Mouse (Mus musculus): Measurements from ENCODE around the gene Haus3. TPM values are rescaled to one million over a fixed set of nuclear protein-coding genes. Genes with fewer than 3 reads are reported as not detected.

The Haus3 gene
- polyA plus RNA-seq, 1 experiment: 6.1 TPM

DNA sequence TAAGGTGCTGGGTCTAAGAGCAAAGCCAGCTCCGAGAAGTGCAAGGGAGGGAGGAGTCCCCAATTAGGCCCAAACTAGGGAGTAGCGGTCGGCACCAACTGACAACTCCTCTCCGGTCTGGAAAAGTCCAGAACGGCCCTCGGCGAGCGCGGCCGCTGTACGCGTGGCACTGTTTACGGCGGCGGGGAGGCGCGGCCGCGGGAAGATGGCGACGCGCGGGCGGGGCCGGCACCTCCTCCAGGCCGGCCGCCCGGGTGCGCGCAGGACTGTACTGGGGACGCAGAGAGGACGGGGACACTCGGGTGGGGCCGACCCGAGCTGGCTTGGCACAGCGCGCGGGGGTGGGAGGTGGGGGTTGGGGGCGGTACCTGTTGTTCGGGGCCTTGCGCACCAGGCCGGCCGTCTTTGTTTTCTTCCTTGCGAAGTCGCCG lies 17.6 kb upstream of the Haus3 start:
- DNase-seq (ENCODE audit: low spot score): peak; percentile 57

DNA sequence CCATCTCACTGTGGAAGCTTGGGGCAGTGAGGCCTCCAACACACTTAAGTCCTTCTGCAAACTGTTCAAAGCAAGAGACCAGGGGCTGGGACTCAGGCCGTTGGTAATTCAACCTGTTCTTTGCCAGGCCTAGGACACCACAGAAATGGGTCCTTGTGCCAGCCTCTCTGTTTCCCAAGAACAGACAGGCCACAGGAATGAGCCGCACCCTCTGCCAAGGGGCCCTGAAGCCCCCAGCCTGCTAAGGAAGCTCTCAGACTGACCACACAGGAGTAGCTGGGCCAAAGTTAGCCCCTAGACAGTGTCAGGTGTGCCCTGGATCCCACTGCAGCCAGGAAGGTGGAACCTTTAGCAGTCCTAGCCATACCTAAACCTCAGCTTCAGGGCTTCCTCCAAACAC lies 17.1 kb upstream of the Haus3 start:
- DNase-seq (ENCODE audit: low spot score): peak; percentile 28

- peak; percentile 16 for DNase-seq (ENCODE audit: low spot score)
These were observed 16.5 kb upstream of the Haus3 start for GRCm38 (mm10) chr5:34185791-34186190.

- DNase-seq (ENCODE audit: low spot score): peak; percentile 18
These were observed 15.8 kb upstream of the Haus3 start for GRCm38 (mm10) chr5:34185051-34185580.

- DNase-seq (ENCODE audit: low spot score): peak; percentile 19
These were observed 14.6 kb upstream of the Haus3 start for GRCm38 (mm10) chr5:34183976-34184375.

DNA sequence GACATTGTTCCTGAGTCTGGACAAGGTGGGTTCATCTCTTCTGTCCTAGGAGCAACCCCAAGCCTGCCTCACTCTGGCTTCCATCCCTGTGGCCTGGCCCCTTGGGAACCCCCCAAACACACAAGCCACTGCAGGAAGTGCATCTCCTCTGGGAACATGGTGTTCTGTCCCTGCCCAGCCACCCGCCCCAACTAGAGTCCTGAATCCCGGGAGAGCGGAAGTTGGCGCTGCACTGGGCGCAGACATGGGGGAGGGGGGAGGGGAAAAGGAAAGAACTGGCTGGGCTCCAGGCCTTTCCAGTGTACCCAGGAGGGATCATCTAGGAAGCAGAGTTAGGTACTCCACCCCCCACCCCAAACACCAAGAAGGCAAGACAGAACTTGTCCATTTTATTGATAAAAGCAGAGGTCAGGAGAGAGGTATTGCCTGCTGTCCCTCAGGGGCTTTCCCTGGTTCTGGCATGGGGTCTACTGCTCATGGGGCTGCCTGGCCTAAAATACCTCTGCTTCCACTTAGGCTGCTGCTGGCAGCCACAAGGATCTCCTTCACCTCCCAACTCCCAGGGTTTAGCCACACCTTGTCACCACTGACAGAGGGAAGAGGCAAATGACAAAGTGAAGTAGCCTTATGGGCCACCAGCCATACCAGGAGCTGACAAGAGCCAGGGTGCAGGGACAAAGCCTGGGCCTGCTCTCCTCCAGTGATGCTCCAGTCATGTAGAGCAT lies 14.0 kb upstream of the Haus3 start:
- DNase-seq (ENCODE audit: low spot score): no peak

DNA sequence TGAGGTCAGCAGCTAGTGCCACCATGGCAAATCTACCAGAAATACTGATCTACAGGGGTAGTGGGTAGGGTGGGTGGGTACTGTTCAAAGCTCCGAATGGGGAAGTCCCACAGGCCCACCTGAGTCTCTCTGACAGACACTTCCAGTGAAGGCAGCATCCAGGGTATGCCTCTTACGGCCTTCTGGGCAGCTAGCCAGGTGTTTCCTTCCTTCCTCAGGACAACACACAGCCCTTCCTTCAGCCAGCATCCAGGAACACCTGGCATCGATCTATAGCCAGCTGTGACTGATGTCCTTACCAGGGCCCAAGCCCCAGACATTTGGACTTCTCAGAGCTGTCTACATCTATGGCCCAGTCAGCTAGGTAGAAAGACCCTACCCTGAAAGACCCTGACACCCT lies 13.2 kb upstream of the Haus3 start:
- DNase-seq (ENCODE audit: low spot score): no peak

DNA sequence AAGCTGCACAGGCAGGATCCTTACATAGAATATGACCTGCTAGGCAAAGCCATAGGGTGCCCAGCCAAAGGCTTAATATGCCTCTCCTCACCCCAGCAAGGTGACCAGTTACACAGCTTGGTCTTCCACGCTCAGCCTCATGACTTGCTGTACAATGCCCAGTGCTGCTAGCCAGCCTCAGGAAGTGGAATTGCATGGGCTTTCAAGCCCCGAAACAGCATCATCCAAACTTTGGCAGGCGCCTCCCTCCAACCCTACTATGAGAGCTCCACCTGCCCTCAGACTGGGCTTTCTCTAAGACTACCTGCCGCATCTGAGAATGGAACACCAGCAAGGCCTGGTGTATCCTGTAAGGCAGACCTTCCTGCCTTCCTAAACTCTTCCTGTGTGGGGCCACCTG lies 8.5 kb upstream of the Haus3 start:
- no peak for DNase-seq (ENCODE audit: low spot score)

DNA sequence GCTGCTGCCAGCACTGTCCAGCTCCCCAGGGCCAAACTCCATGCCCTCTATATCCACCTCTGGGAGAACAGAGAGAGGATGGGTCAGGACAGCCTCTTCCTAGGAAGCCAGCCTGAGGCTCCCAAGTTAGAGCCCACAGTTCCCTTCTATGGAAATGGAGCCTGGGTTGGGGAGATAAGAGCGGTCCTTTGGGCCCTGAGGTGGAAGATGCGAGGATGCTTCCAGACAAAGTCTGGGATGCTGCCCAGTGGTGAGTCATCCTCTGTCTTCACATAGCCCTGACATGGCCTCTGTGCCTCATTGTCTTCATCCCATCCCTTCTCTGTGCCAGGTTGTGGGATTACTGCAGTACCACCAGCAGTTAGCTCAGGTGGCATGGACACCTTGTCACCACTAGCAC lies 7.8 kb upstream of the Haus3 start:
- peak; percentile 18 for DNase-seq (ENCODE audit: low spot score)

- DNase-seq (ENCODE audit: low spot score): peak; percentile 22
These were observed 7.4 kb upstream of the Haus3 start for GRCm38 (mm10) chr5:34176691-34177090.

- DNase-seq (ENCODE audit: low spot score): no peak
These were observed 6.0 kb upstream of the Haus3 start for GRCm38 (mm10) chr5:34175403-34175694.

DNA sequence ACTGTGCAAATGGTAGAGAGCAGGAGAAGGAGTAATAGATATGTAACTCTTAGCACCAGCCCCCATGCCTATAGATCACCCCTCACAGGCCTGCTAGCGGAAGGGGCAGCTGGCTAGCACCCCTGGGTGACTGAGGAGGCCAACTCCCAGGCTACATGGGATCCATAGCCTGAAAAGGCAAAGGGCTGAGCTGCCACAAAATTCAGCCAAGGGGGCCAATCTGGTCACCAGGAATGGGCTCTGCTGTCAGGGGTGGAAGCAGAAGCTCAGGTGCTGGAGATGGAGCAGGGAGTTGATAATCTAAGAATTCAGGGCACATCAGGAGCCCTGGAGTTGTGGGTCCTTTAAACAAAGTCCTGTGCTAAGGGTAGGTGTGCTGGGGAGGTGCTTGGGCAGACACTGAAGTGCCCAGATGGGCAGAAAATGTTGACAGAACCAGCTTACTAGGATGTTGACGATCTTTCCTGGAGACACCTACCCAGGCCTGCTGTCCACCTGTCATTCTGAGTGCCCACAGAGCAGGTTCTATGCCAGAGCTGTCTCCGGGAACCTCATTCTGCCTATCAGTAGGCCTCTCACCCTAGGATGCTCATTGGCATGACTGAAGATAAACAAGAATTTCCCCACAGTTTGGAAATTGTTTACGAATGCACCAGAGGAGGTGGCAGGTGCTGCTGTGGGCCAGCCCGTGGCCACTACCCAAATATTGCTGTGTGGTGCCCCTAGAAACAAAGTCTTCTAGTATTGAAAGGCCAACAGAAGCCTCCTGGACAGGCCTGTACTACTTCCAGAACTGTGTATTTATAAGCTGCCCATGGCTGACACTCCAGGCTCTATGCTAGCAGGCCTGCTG lies 5.4 kb upstream of the Haus3 start:
- no peak for DNase-seq (ENCODE audit: low spot score)

GRCm38 (mm10) chr5:34174021-34174420 lies 4.7 kb upstream of the Haus3 start:
- no peak for DNase-seq (ENCODE audit: low spot score)

DNA sequence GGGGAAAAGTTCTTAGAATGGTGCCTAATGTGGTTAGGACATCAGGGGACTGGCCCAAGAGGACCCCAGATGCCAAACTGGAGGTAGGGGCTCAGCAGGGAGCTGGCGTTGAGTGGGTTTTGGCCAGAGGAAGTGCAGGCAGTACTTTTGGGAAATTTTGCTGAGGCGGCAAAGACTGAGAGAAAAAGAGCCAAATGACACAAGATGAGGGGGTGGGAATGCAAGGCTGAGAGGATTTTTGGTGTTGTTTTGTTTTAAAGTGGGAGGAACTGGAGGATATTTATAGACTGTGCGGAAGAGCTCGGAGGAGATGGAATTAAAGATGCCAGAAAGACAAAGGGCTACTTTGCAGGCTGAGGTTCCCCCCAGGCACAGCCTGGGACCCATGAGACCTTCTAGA lies 1.4 kb upstream of the Haus3 start:
- no peak for DNase-seq (ENCODE audit: low spot score)

GRCm38 (mm10) chr5:34169954-34170353 lies 627 bp upstream of the Haus3 start:
- no peak for DNase-seq (ENCODE audit: low spot score)

DNA sequence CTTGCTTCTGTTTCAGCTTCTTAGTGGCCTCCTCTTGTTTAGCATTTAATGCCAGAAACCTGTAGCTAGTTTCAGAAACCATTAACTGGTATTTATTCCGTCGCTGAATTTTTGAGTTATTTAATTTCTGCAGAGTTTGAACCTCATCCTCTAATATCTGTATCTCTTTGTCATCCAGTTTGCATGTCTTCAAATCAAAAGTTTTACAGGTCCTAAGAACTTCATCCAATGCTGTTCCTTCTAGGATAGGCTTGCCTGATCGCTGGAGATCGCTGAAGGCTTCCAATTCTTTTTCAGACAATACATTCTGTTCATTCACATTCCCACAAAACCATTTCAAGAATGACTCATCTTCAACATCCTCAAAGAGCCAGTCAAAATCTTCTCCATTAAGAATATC lies 1.5 kb downstream of the Haus3 start:
- no peak for DNase-seq (ENCODE audit: low spot score)

DNA sequence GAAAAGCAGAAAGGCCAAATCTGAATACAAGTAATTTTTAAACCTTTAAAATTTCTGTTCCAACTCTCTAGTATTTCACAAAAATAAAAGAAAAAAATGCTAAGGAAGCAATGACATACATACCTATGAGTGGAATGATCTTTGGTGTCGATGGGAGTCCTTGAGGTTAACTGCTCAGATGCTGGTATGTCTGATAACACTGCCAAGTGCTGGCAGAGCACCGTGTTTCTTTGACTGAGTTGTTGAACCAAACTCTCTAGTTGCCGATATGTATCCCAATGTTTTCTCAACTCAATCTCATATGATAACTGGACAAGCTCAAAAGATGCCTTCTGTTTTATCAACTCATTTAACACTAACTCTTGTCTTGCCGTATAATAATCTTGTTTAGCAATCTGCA lies 3.5 kb downstream of the Haus3 start:
- DNase-seq (ENCODE audit: low spot score): no peak

- DNase-seq (ENCODE audit: low spot score): no peak
These were observed 20.9 kb downstream of the Haus3 start for GRCm38 (mm10) chr5:34148476-34148875.

- DNase-seq (ENCODE audit: low spot score): no peak
These were observed 21.8 kb downstream of the Haus3 start for GRCm38 (mm10) chr5:34147554-34147953.

DNA sequence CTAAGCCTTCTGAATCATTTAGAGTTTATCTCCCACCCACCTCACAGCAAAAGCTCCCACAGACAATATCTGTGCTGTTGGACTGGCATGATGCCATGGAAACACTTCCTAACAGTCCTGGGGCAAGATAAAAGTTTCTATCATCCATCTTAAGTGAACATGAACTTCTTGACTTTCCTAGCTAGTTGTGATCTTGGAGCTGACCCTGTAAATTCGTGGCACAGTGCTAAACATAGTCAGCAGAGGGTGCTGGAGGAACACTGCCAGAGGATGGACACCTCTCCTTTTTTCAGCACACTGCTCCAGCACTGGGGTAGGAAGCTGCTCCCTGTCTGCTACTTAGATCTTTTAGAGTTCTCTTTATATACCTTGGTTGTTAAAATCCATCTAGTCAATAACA lies 29.6 kb downstream of the Haus3 start:
- DNase-seq (ENCODE audit: low spot score): no peak

- no peak for DNase-seq (ENCODE audit: low spot score)
These were observed 36.6 kb downstream of the Haus3 start for GRCm38 (mm10) chr5:34132731-34133130.

DNA sequence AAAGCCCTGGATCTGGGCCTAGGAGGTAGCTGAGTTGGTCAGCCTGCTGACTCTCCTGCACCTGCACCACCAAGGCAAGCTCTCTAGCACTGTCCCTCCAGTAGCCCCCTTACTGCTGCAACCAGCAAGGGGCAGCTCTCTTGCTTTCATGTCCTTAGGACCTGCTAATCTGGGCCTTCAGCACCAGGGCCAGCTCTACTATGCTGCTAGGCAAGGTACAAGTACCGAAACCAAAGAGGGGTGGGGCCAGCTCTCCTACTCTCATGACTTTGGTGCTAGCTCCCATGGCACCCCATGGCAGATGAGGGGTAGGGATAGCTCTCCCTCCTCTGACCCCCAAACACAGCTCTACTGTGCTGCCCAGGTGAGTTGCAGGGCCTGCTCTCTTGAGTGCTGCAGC lies 45.2 kb downstream of the Haus3 start:
- no peak for DNase-seq (ENCODE audit: low spot score)
